Mouse (Mus musculus) brown adipose tissue, adult 24 weeks (tissue): ENCODE measurements around the gene Cldn19. TPM values are rescaled to one million over a fixed set of nuclear protein-coding genes. Genes with fewer than 3 reads are reported as not detected.

Experiments used
- H3K27ac ChIP-seq: fragments of 200-500 bp; replicated peaks from 2 replicates; pipeline ENCODE4 v1.5.1; 2012; ENCODE audit warnings: low read depth, mild to moderate bottlenecking, low read length
- H3K4me1 ChIP-seq: fragments of 200-500 bp; 2 replicates; pipeline ENCODE4 v1.6.1; 2012; ENCODE audit warnings: low read length, mixed read lengths; ENCODE audit not compliant: control insufficient read depth, insufficient read depth, insufficient read length
- H3K4me3 ChIP-seq: fragments of 200-500 bp; 2 replicates; pipeline ENCODE4 v1.5.1; 2012; ENCODE audit warnings: low read depth, mild to moderate bottlenecking, low read length, moderate library complexity; ENCODE audit not compliant: insufficient read depth
- polyA plus RNA-seq: library from polyadenylated mRNA; stranded (reverse); fragments of >200 nt; gene quantifications from 2 replicates; pipeline ENCODE4 v1.2.4, GENCODE M21; 2012; ENCODE audit not compliant: missing spikeins, insufficient read depth, insufficient read length

Cldn19 gene
- polyA plus RNA-seq, 1 experiment = not detected

- Histone ChIP-seq H3K4me1 (no peaks in the 10 kb centered on the region), H3K27ac (no peak overlapping the region), H3K4me3 (no peak overlapping the region)
These were observed 48.1 kb downstream of the Cldn19 start for GRCm38 (mm10) chr4:119303291-119303690.

GRCm38 (mm10) chr4:119305418-119305817 lies 50.2 kb downstream of the Cldn19 start:
- H3K27ac ChIP-seq = no peak overlapping the region
- H3K4me1 ChIP-seq = no peaks in the 10 kb centered on the region
- no peak overlapping the region for H3K4me3 ChIP-seq

Other genes starting within 250 kb of the Cldn19 start
- 2.8 and 7.4 TPM in 2 replicates for gene Slc2a1, start 146.7 kb upstream of the Cldn19 start, polyA plus RNA-seq
- gene Zfp691, start 81.2 kb upstream of the Cldn19 start, polyA plus RNA-seq = 16.2 and 24.1 TPM in 2 replicates
- not detected in 2 replicates for gene Ermap, start 65.4 kb upstream of the Cldn19 start, polyA plus RNA-seq
- 30.6 and 38.8 TPM in 2 replicates for gene Svbp, start 60.1 kb upstream of the Cldn19 start, polyA plus RNA-seq
- gene Tmem269, start 37.2 kb upstream of the Cldn19 start, polyA plus RNA-seq = not detected in 2 replicates
- 4.3 and 6.8 TPM in 2 replicates for gene AU022252, start 22.7 kb upstream of the Cldn19 start, polyA plus RNA-seq
- 5.7 and 6.5 TPM in 2 replicates for gene P3h1, start 22.5 kb upstream of the Cldn19 start, polyA plus RNA-seq
- gene Ybx1, start 39.2 kb downstream of the Cldn19 start, polyA plus RNA-seq = 573 and 1,023 TPM in 2 replicates
- 15.4 and 17.0 TPM in 2 replicates for gene Ppih, start 65.1 kb downstream of the Cldn19 start, polyA plus RNA-seq
- 0.87 TPM in 1 of 2 replicates, not detected in the other for gene Ccdc30, start 160.1 kb downstream of the Cldn19 start, polyA plus RNA-seq
- gene Ppcs, start 167.0 kb downstream of the Cldn19 start, polyA plus RNA-seq = 44.7 and 46.7 TPM in 2 replicates
- 0.99 TPM in 1 of 2 replicates, not detected in the other for gene Zmynd12, start 167.4 kb downstream of the Cldn19 start, polyA plus RNA-seq
- not detected in 2 replicates for gene Rimkla, start 237.2 kb downstream of the Cldn19 start, polyA plus RNA-seq